Mouse (Mus musculus): ENCODE data around the gene Dgke. TPM values are rescaled to one million over a fixed set of nuclear protein-coding genes. Genes with fewer than 3 reads are reported as not detected.

Dgke gene
- polyA plus RNA-seq, 1 experiment from 2014 or later: 5.5 TPM

GRCm38 (mm10) chr11:89005473-89005872 lies 61.2 kb downstream of the Dgke start:
- Histone ChIP-seq H3K27me3 (ENCODE audit: insufficient read depth, low read length) (no peaks in the 10 kb centered on the region), H3K9ac (no peak overlapping the region), H3K27ac (ENCODE audit: low read depth) (no peak overlapping the region), H3K4me2 (no peak overlapping the region), H3K9me3 (ENCODE audit: low read depth, low read length) (no peaks in the 10 kb centered on the region), H3K4me3 (ENCODE audit: low read depth, low read length) (no peak overlapping the region), H3K36me3 (ENCODE audit: insufficient read depth) (peaks cover 5% of the 10 kb centered on the region; the same call in 1 of the 2 replicates), H3K4me1 (ENCODE audit: insufficient read depth) (peaks cover 9% of the 10 kb centered on the region; the same call in 1 of the 2 replicates)
- no peak for ATAC-seq (ENCODE audit: insufficient read depth)
- DNase-seq: no peak
- no peak for TF ChIP-seq CTCF (IDR thresholded peaks at IDR 0.05; ENCODE audit: low read depth)
- 53% methylated on average over 5 of the region's 5 CpGs for WGBS

GRCm38 (mm10) chr11:89003726-89004125 lies 62.9 kb downstream of the Dgke start:
- peaks cover 4% of the 10 kb centered on the region; the same call in 1 of the 2 replicates for H3K36me3 ChIP-seq (ENCODE audit: insufficient read depth)
- no peaks in the 10 kb centered on the region for H3K9me3 ChIP-seq (ENCODE audit: low read depth, low read length)
- H3K9ac ChIP-seq: no peak overlapping the region
- H3K27ac ChIP-seq (ENCODE audit: low read depth): no peak overlapping the region
- no peaks in the 10 kb centered on the region for H3K27me3 ChIP-seq (ENCODE audit: insufficient read depth, low read length)
- H3K4me1 ChIP-seq (ENCODE audit: insufficient read depth): peaks cover 9% of the 10 kb centered on the region; the same call in 1 of the 2 replicates
- ATAC-seq (ENCODE audit: insufficient read depth): no peak
- no peak overlapping the region; the same call in 1 of the 2 replicates for H3K4me2 ChIP-seq
- TF ChIP-seq CTCF (IDR thresholded peaks at IDR 0.05; ENCODE audit: low read depth): no peak
- H3K4me3 ChIP-seq (ENCODE audit: low read depth, low read length): no peak overlapping the region
- 49% methylated on average over 4 of the region's 4 CpGs for WGBS
- no peak for DNase-seq

GRCm38 (mm10) chr11:89003078-89003477 lies 63.6 kb downstream of the Dgke start:
- Histone ChIP-seq H3K36me3 (ENCODE audit: insufficient read depth) (peaks cover 4% of the 10 kb centered on the region; the same call in 1 of the 2 replicates), H3K4me2 (peak overlapping the region; percentile 50), H3K27ac (ENCODE audit: low read depth) (peak overlapping the region; percentile 65), H3K9me3 (ENCODE audit: low read depth, low read length) (no peaks in the 10 kb centered on the region), H3K4me1 (ENCODE audit: insufficient read depth) (peaks cover 9% of the 10 kb centered on the region; the same call in 1 of the 2 replicates), H3K27me3 (ENCODE audit: insufficient read depth, low read length) (no peaks in the 10 kb centered on the region), H3K4me3 (ENCODE audit: low read depth, low read length) (no peak overlapping the region), H3K9ac (peak overlapping the region; percentile 16; the same call in 1 of the 2 replicates)
- no peak for TF ChIP-seq CTCF (IDR thresholded peaks at IDR 0.05; ENCODE audit: low read depth)
- DNase-seq (peak; percentile 35), ATAC-seq (ENCODE audit: insufficient read depth) (no peak)
- WGBS: 19% methylated on average over 6 of the region's 6 CpGs

GRCm38 (mm10) chr11:89002621-89003020 lies 64.0 kb downstream of the Dgke start:
- TF ChIP-seq CTCF (IDR thresholded peaks at IDR 0.05; ENCODE audit: low read depth): no peak
- Histone ChIP-seq H3K9me3 (ENCODE audit: low read depth, low read length) (no peaks in the 10 kb centered on the region), H3K4me2 (peak overlapping the region; percentile 50), H3K4me3 (ENCODE audit: low read depth, low read length) (no peak overlapping the region), H3K36me3 (ENCODE audit: insufficient read depth) (peaks cover 4% of the 10 kb centered on the region; the same call in 1 of the 2 replicates), H3K4me1 (ENCODE audit: insufficient read depth) (peaks cover 9% of the 10 kb centered on the region; the same call in 1 of the 2 replicates), H3K27me3 (ENCODE audit: insufficient read depth, low read length) (no peaks in the 10 kb centered on the region), H3K27ac (ENCODE audit: low read depth) (peak overlapping the region; percentile 65), H3K9ac (peak overlapping the region; percentile 16; the same call in 1 of the 2 replicates)
- DNase-seq: no peak
- WGBS: 43% methylated on average over 5 of the region's 5 CpGs
- no peak for ATAC-seq (ENCODE audit: insufficient read depth)

- 84% methylated on average over 5 of the region's 5 CpGs for WGBS
- no peaks in the 10 kb centered on the region for H3K9me3 ChIP-seq (ENCODE audit: low read depth, low read length)
- H3K4me2 ChIP-seq: peak overlapping the region; percentile 50; the same call in 1 of the 2 replicates
- no peak overlapping the region for H3K9ac ChIP-seq
- ATAC-seq (ENCODE audit: insufficient read depth) (no peak), DNase-seq (no peak)
- no peak overlapping the region for H3K27ac ChIP-seq (ENCODE audit: low read depth)
- H3K4me3 ChIP-seq (ENCODE audit: low read depth, low read length): no peak overlapping the region
- H3K27me3 ChIP-seq (ENCODE audit: insufficient read depth, low read length): no peaks in the 10 kb centered on the region
- H3K36me3 ChIP-seq (ENCODE audit: insufficient read depth): peaks cover 4% of the 10 kb centered on the region; the same call in 1 of the 2 replicates
- peaks cover 9% of the 10 kb centered on the region; the same call in 1 of the 2 replicates for H3K4me1 ChIP-seq (ENCODE audit: insufficient read depth)
- TF ChIP-seq CTCF (IDR thresholded peaks at IDR 0.05; ENCODE audit: low read depth): no peak
Measured at GRCm38 (mm10) chr11:89002068-89002467, 64.6 kb downstream of the Dgke start.

- no peak for DNase-seq
- no peak for TF ChIP-seq CTCF (IDR thresholded peaks at IDR 0.05; ENCODE audit: low read depth)
Measured at GRCm38 (mm10) chr11:89001569-89001968, 65.1 kb downstream of the Dgke start.

GRCm38 (mm10) chr11:89000527-89000819 lies 66.2 kb downstream of the Dgke start:
- DNase-seq (peak; percentile 22), ATAC-seq (ENCODE audit: insufficient read depth) (no peak)
- Histone ChIP-seq H3K4me2 (peak overlapping the region; percentile 80), H3K4me1 (ENCODE audit: insufficient read depth) (peaks cover 9% of the 10 kb centered on the region; the same call in 1 of the 2 replicates), H3K27ac (ENCODE audit: low read depth) (0 out of 2 replicates have a peak overlapping the region, but pooled peaks have one; percentile 24), H3K36me3 (ENCODE audit: insufficient read depth) (no peaks in the 10 kb centered on the region), H3K27me3 (ENCODE audit: insufficient read depth, low read length) (no peaks in the 10 kb centered on the region), H3K9ac (peak overlapping the region; percentile 70; the same call in 1 of the 2 replicates), H3K4me3 (ENCODE audit: low read depth, low read length) (peak overlapping the region; percentile 65), H3K9me3 (ENCODE audit: low read depth, low read length) (no peaks in the 10 kb centered on the region)
- no peak for TF ChIP-seq CTCF (IDR thresholded peaks at IDR 0.05; ENCODE audit: low read depth)

More at GRCm38 (mm10) chr11:89001569-89001968, 65.1 kb downstream of the Dgke start:
- Histone ChIP-seq H3K36me3 (ENCODE audit: insufficient read depth) (0 out of 2 replicates have a peak, but pooled peaks cover 4% of the 10 kb centered on the region), H3K27ac (ENCODE audit: low read depth) (no peak overlapping the region), H3K4me3 (ENCODE audit: low read depth, low read length) (no peak overlapping the region), H3K4me1 (ENCODE audit: insufficient read depth) (peaks cover 9% of the 10 kb centered on the region; the same call in 1 of the 2 replicates), H3K4me2 (peak overlapping the region; percentile 80), H3K9ac (no peak overlapping the region), H3K9me3 (ENCODE audit: low read depth, low read length) (no peaks in the 10 kb centered on the region), H3K27me3 (ENCODE audit: insufficient read depth, low read length) (no peaks in the 10 kb centered on the region)
- 94% methylated on average over 7 of the region's 7 CpGs for WGBS
- ATAC-seq (ENCODE audit: insufficient read depth): no peak

Measured in lung, embryonic 14.5 days (tissue).